Mouse (Mus musculus) intestine, postnatal 0 days (tissue): ENCODE measurements around the gene Creld2. TPM values are rescaled to one million over a fixed set of nuclear protein-coding genes. Genes with fewer than 3 reads are reported as not detected.

Source experiments
- ATAC-seq: fragments of 200-750 bp; cut with Nextera tagmentation; 2 replicates; pipeline ENCODE4 v1.8.0; 2017; ENCODE audit warnings: mild to moderate bottlenecking, moderate TSS enrichment, moderate library complexity
- H3K27ac ChIP-seq: fragments of 300-500 bp; sonication (generic); 2 replicates; pipeline ENCODE4 v1.5.1; 2014; ENCODE audit warnings: mild to moderate bottlenecking, low read depth, low read length, moderate library complexity
- H3K27me3 ChIP-seq: fragments of 300-500 bp; sonication (generic); replicated peaks from 2 replicates; pipeline ENCODE4 v1.6.1; 2014; ENCODE audit warnings: low read length, mixed read lengths; ENCODE audit not compliant: control insufficient read depth, insufficient read depth
- H3K36me3 ChIP-seq: fragments of 300-500 bp; sonication (generic); 2 replicates; pipeline ENCODE4 v1.6.1; 2014; ENCODE audit warnings: mild to moderate bottlenecking, moderate library complexity; ENCODE audit not compliant: control insufficient read depth, insufficient read depth
- H3K4me1 ChIP-seq: fragments of 300-500 bp; sonication (generic); replicated peaks from 2 replicates; pipeline ENCODE4 v1.6.1; 2014; ENCODE audit warnings: antibody characterized with exemption, low read length, mixed read lengths; ENCODE audit not compliant: control insufficient read depth, insufficient read depth
- H3K4me2 ChIP-seq: fragments of 300-500 bp; sonication (generic); replicated peaks from 2 replicates; pipeline ENCODE4 v1.6.1; 2014; ENCODE audit warnings: low read depth, mild to moderate bottlenecking, moderate library complexity
- H3K4me3 ChIP-seq: fragments of 300-500 bp; sonication (generic); 2 replicates; pipeline ENCODE4 v1.5.1; 2014; ENCODE audit warnings: low read depth, low read length
- H3K9ac ChIP-seq: fragments of 300-500 bp; sonication (generic); 2 replicates; pipeline ENCODE4 v1.6.1; 2014; ENCODE audit warnings: mild to moderate bottlenecking, low read depth, low read length
- H3K9me3 ChIP-seq: fragments of 300-500 bp; sonication (generic); 2 replicates; pipeline ENCODE4 v1.6.1; 2016; ENCODE audit warnings: mixed run types; ENCODE audit not compliant: control insufficient read depth
- CTCF ChIP-seq: sonication (generic); IDR thresholded peaks from 2 replicates; pipeline ENCODE4 v1.5.1; 2016; ENCODE audit warnings: low read depth, mild to moderate bottlenecking, control low read depth, antibody characterized with exemption, moderate library complexity
- WGBS: fragments of 180-500 bp; shearing (Covaris S2); extraction: QIAGEN DNeasy Blood & Tissue Kit; methylation state at CpG from one replicate; pipeline ENCODE4 v1.1.7; 2014; 5-methylcytosine and 5-hydroxymethylcytosine counted together
- polyA plus RNA-seq: library from polyadenylated mRNA; unstranded; fragments of >200 nt; fragmentation: Nextera tagmentation; extraction: Ambion mirVana; gene quantifications from 2 replicates; pipeline ENCODE4 v1.2.1, GENCODE M21; 2015

Gene Creld2
- polyA plus RNA-seq, 1 experiment from 2014 or later = 67.9 TPM

GRCm38 (mm10) chr15:88815196-88815700 is 4.2 kb upstream of the Creld2 start:
- no peak for TF ChIP-seq CTCF
- H3K27ac ChIP-seq = peak overlapping the region; percentile 35; the same call in 1 of the 2 replicates
- peaks cover under 1% of the 10 kb centered on the region; the same call in 1 of the 2 replicates for H3K4me1 ChIP-seq
- H3K36me3 ChIP-seq = peaks cover 36% of the 10 kb centered on the region; the same call in 1 of the 2 replicates
- H3K4me2 ChIP-seq = no peak overlapping the region
- H3K9me3 ChIP-seq = no peaks in the 10 kb centered on the region
- ATAC-seq = no peak
- no peak overlapping the region for H3K4me3 ChIP-seq
- H3K27me3 ChIP-seq = no peaks in the 10 kb centered on the region
- no peak overlapping the region for H3K9ac ChIP-seq
- WGBS = 72% methylated on average over 6 of the region's 6 CpGs

GRCm38 (mm10) chr15:88819906-88820303 is 459 bp downstream of the Creld2 start:
- peaks cover 2% of the 10 kb centered on the region; the same call in 1 of the 2 replicates for H3K4me1 ChIP-seq
- peak overlapping the region; percentile 95 for H3K4me2 ChIP-seq
- no peak for ATAC-seq
- peaks cover 38% of the 10 kb centered on the region for H3K36me3 ChIP-seq
- 1% methylated on average over 23 of the region's 23 CpGs for WGBS
- peak overlapping the region; percentile 88 for H3K4me3 ChIP-seq
- TF ChIP-seq CTCF = no peak
- H3K9ac ChIP-seq = peak overlapping the region; percentile 79
- peak overlapping the region; percentile 35 for H3K27ac ChIP-seq
- H3K9me3 ChIP-seq = no peaks in the 10 kb centered on the region
- H3K27me3 ChIP-seq = no peaks in the 10 kb centered on the region

GRCm38 (mm10) chr15:88821403-88821802 is 2.0 kb downstream of the Creld2 start:
- 74% methylated on average over 7 of the region's 7 CpGs for WGBS
- H3K4me3 ChIP-seq = no peak overlapping the region
- H3K9ac ChIP-seq = no peak overlapping the region
- H3K27ac ChIP-seq = no peak overlapping the region; the same call in 1 of the 2 replicates
- H3K4me2 ChIP-seq = no peak overlapping the region
- H3K4me1 ChIP-seq = peaks cover 2% of the 10 kb centered on the region; the same call in 1 of the 2 replicates
- no peak for ATAC-seq
- no peaks in the 10 kb centered on the region for H3K27me3 ChIP-seq
- peaks cover 45% of the 10 kb centered on the region for H3K36me3 ChIP-seq
- TF ChIP-seq CTCF = no peak
- H3K9me3 ChIP-seq = no peaks in the 10 kb centered on the region

GRCm38 (mm10) chr15:88822513-88822912 is 3.1 kb downstream of the Creld2 start:
- Histone ChIP-seq H3K4me1 (peaks cover 2% of the 10 kb centered on the region; the same call in 1 of the 2 replicates), H3K4me3 (no peak overlapping the region)

GRCm38 (mm10) chr15:88823376-88823775 is 3.9 kb downstream of the Creld2 start:
- WGBS = 98% methylated on average over 5 of the region's 5 CpGs

More at GRCm38 (mm10) chr15:88822513-88822912, 3.1 kb downstream of the Creld2 start:
- 88% methylated on average over 7 of the region's 7 CpGs for WGBS
- Histone ChIP-seq H3K4me2 (no peak overlapping the region), H3K27me3 (no peaks in the 10 kb centered on the region), H3K9me3 (no peaks in the 10 kb centered on the region), H3K36me3 (peaks cover 45% of the 10 kb centered on the region), H3K9ac (no peak overlapping the region), H3K27ac (no peak overlapping the region)
- no peak for TF ChIP-seq CTCF
- ATAC-seq = no peak

GRCm38 (mm10) chr15:88827466-88827865 is 8.0 kb downstream of the Creld2 start:
- Histone ChIP-seq H3K9me3 (no peaks in the 10 kb centered on the region), H3K9ac (no peak overlapping the region), H3K36me3 (peaks cover 37% of the 10 kb centered on the region), H3K4me3 (no peak overlapping the region), H3K27me3 (no peaks in the 10 kb centered on the region), H3K27ac (no peak overlapping the region), H3K4me2 (no peak overlapping the region), H3K4me1 (no peaks in the 10 kb centered on the region)
- no peak for TF ChIP-seq CTCF
- ATAC-seq = no peak
- WGBS = 92% methylated on average over 6 of the region's 6 CpGs

More at GRCm38 (mm10) chr15:88823376-88823775, 3.9 kb downstream of the Creld2 start:
- Histone ChIP-seq H3K9me3 (no peaks in the 10 kb centered on the region), H3K36me3 (peaks cover 45% of the 10 kb centered on the region), H3K27me3 (no peaks in the 10 kb centered on the region), H3K9ac (no peak overlapping the region), H3K4me1 (peaks cover 2% of the 10 kb centered on the region; the same call in 1 of the 2 replicates), H3K27ac (no peak overlapping the region), H3K4me3 (no peak overlapping the region), H3K4me2 (no peak overlapping the region)
- TF ChIP-seq CTCF = no peak
- ATAC-seq = no peak
